In genomic region chr1:155146572-155146980, GRCm38 (mm10) we compare ENCODE assay signal across 8 mouse cellular contexts. TPM values are rescaled to one million over a fixed set of nuclear protein-coding genes. Genes with fewer than 3 reads are reported as not detected.
DNase-seq lines count a peak whose midpoint lies in the region; ATAC-seq and TF ChIP-seq lines count a peak whose summit lies in the region.

Gene Mr1 (minus strand): TSS chr1:155146814.

- intact Hi-C loops in heart, postnatal 10 days (cut with DNase I): no loop called here

- WGBS in embryonic facial prominence, embryonic 14.5 days: 21% methylated on average over 8 of the region's 8 CpGs
- WGBS in thymus, adult 2 months: under 1% methylated on average over 8 of the region's 8 CpGs

- H3K9ac ChIP-seq in embryonic facial prominence, embryonic 14.5 days (ENCODE audit: low read depth, low read length): peak within 1 kb of the TSS; percentile 67

- H3K27ac ChIP-seq in embryonic facial prominence, embryonic 14.5 days (replicated peaks; ENCODE audit: low read depth, low read length): peak within 1 kb of the TSS; percentile 79
- peak within 1 kb of the TSS; percentile 96 for H3K27ac ChIP-seq in thymus, adult 2 months (ENCODE audit: control insufficient read depth, insufficient read depth, low read length)

- peak; percentile 61 for DNase-seq in layer of hippocampus, adult 9-11 months
- DNase-seq in layer of hippocampus, adult 9-10 months (ENCODE audit: low spot score): no peak
- DNase-seq in R1 (ENCODE audit: low read depth, low spot score): peak; percentile 41
- DNase-seq in embryonic facial prominence, embryonic 14.5 days (ENCODE audit: low spot score): peak; percentile 96
- peak; percentile 60 to 64 for DNase-seq in heart, postnatal 10 days
- peak; percentile 41 to 70 for DNase-seq in kidney, postnatal 4 days
- DNase-seq in mesoderm, embryonic 11.5 days (ENCODE audit: low read depth, low spot score): peak; percentile 59
- peak; percentile 46 for DNase-seq in thymus, adult 2 months

- no peak for TF ChIP-seq CTCF in thymus, adult 2 months (IDR thresholded peaks at IDR 0.05; ENCODE audit: borderline replicate concordance, control insufficient read depth, extremely low read depth, insufficient read depth, low read length, poor library complexity)

- H3K4me2 ChIP-seq in embryonic facial prominence, embryonic 14.5 days (ENCODE audit: low read depth, low read length): peak within 1 kb of the TSS; percentile 65

- no peaks in the 10 kb centered on the region for H3K36me3 ChIP-seq in embryonic facial prominence, embryonic 14.5 days (ENCODE audit: control insufficient read depth, insufficient read depth, low read length)
- H3K36me3 ChIP-seq in thymus, adult 2 months (ENCODE audit: control insufficient read depth, insufficient read depth, low read length): no peaks in the 10 kb centered on the region; the same call in 1 of the 2 replicates

- peak; percentile 98 for ATAC-seq in embryonic facial prominence, embryonic 14.5 days (ENCODE audit: low read depth)

- H3K9me3 ChIP-seq in embryonic facial prominence, embryonic 14.5 days (ENCODE audit: control insufficient read depth, low read length): no peaks in the 10 kb centered on the region

- H3K4me3 ChIP-seq in embryonic facial prominence, embryonic 14.5 days (ENCODE audit: low read depth, low read length): peak within 1 kb of the TSS; percentile 50
- peak within 1 kb of the TSS; percentile 76 for H3K4me3 ChIP-seq in thymus, adult 2 months (ENCODE audit: control insufficient read depth, insufficient read depth, low read length)

- TF ChIP-seq POLR2A in thymus, adult 2 months (IDR thresholded peaks at IDR 0.05; ENCODE audit: control insufficient read depth, extremely low read depth, insufficient read depth, low read length, poor library complexity): no peak

- H3K4me1 ChIP-seq in embryonic facial prominence, embryonic 14.5 days (ENCODE audit: control insufficient read depth, insufficient read depth, low read length): peaks cover 5% of the 10 kb centered on the region; the same call in 1 of the 2 replicates
- peaks cover 13% of the 10 kb centered on the region for H3K4me1 ChIP-seq in thymus, adult 2 months (replicated peaks; ENCODE audit: control insufficient read depth, insufficient read depth, low read length)

- H3K27me3 ChIP-seq in embryonic facial prominence, embryonic 14.5 days (replicated peaks; ENCODE audit: control insufficient read depth, insufficient read depth, low read length): no peaks in the 10 kb centered on the region
- no peaks in the 10 kb centered on the region for H3K27me3 ChIP-seq in thymus, adult 2 months (ENCODE audit: control insufficient read depth, insufficient read depth, low read length)

RNA-seq across cellular contexts. Expression of gene Mr1, which starts in this region (rescaled TPM):
- 6.8 and 7.9 TPM in 2 replicates for polyA plus RNA-seq in embryonic facial prominence, embryonic 14.5 days (2014; fragmentation: Nextera tagmentation; extraction: Ambion mirVana)
- 10 to 100 TPM in 1 of 2 experiments, 1 to 10 TPM in 1; 8.9 to 11.9 TPM for total RNA-seq in heart, postnatal 10 days (2021)
- 33.5 and 37.9 TPM in 2 replicates for polyA plus RNA-seq in thymus, adult 2 months (2012; rRNA removed)
